Mouse (Mus musculus) limb, embryonic 12.5 days (tissue): ENCODE data around the gene Adh6b. TPM values are rescaled to one million over a fixed set of nuclear protein-coding genes. Genes with fewer than 3 reads are reported as not detected.

Experiments
- ATAC-seq: fragments of 200-750 bp; cut with Nextera tagmentation; 2 replicates; pipeline ENCODE4 v1.8.0; 2017; ENCODE audit warnings: low read depth, moderate TSS enrichment; ENCODE audit not compliant: insufficient number of reproducible peaks, insufficient read depth, low FRiP score, low TSS enrichment
- H3K27ac ChIP-seq: fragments of 300-500 bp; sonication (generic); 2 replicates; pipeline ENCODE4 v1.5.1; 2016; ENCODE audit warnings: mild to moderate bottlenecking, moderate library complexity
- H3K27me3 ChIP-seq: fragments of 300-500 bp; sonication (generic); 2 replicates; pipeline ENCODE4 v1.6.1; 2016; ENCODE audit warnings: mild to moderate bottlenecking, moderate library complexity
- H3K36me3 ChIP-seq: fragments of 300-500 bp; sonication (generic); 2 replicates; pipeline ENCODE4 v1.6.1; 2016; ENCODE audit warnings: mild to moderate bottlenecking, moderate library complexity
- H3K4me1 ChIP-seq: fragments of 300-500 bp; sonication (generic); replicated peaks from 2 replicates; pipeline ENCODE4 v1.6.1; 2016
- H3K4me2 ChIP-seq: fragments of 300-500 bp; sonication (generic); 2 replicates; pipeline ENCODE4 v1.6.1; 2016; ENCODE audit warnings: mild to moderate bottlenecking, moderate library complexity
- H3K4me3 ChIP-seq: fragments of 300-500 bp; sonication (generic); replicated peaks from 2 replicates; pipeline ENCODE4 v1.5.1; 2016; ENCODE audit warnings: mild to moderate bottlenecking
- H3K9ac ChIP-seq: fragments of 300-500 bp; sonication (generic); replicated peaks from 2 replicates; pipeline ENCODE4 v1.6.1; 2016; ENCODE audit warnings: mild to moderate bottlenecking, moderate library complexity
- H3K9me3 ChIP-seq: fragments of 300-500 bp; sonication (generic); 2 replicates; pipeline ENCODE4 v1.6.1; 2016; ENCODE audit warnings: mild to moderate bottlenecking, moderate library complexity
- WGBS: fragments of 180-500 bp; shearing (Covaris S2); methylation state at CpG from one replicate; pipeline ENCODE4 v1.1.7; 2016; 5-methylcytosine and 5-hydroxymethylcytosine counted together
- polyA plus RNA-seq: library from polyadenylated mRNA; unstranded; fragments of >200 nt; fragmentation: Nextera tagmentation; extraction: Ambion mirVana; gene quantifications from 2 replicates; pipeline ENCODE4 v1.2.1, GENCODE M21; 2016

Adh6b gene
- polyA plus RNA-seq, 1 experiment from 2014 or later = 0.54 TPM

DNA sequence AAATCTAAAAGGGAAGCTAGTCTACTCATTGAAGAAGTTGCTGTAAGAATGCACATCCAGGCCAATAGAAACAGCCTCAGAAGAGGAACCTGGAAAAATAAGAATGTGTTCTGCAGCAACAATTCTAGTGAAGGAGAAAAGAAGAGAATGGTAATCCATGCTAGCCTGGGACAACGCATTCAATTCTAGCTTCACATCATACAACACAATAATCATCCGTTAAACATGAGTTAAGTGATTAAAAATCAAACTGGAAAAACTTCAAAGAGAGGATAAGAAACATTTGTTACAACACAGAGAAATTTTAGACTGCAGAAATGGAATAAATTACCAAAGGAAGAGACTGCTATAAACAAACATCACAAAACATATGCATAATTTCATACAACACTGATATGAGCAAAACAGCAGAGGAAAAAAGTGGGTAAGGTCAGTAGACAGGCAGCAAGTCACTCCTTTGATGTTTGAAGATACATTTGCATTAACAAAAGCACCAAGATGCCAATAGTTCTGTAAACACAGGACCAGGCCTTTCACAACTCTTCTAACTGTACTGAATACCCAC is 24.6 kb upstream of the Adh6b start:
- ATAC-seq = no peak
- WGBS = 88% methylated on average over 2 of the region's 2 CpGs
- Histone ChIP-seq H3K4me3 (no peak overlapping the region), H3K4me1 (no peaks in the 10 kb centered on the region), H3K4me2 (no peak overlapping the region), H3K9me3 (no peaks in the 10 kb centered on the region), H3K27me3 (no peaks in the 10 kb centered on the region), H3K36me3 (no peaks in the 10 kb centered on the region), H3K27ac (no peak overlapping the region), H3K9ac (no peak overlapping the region)

DNA sequence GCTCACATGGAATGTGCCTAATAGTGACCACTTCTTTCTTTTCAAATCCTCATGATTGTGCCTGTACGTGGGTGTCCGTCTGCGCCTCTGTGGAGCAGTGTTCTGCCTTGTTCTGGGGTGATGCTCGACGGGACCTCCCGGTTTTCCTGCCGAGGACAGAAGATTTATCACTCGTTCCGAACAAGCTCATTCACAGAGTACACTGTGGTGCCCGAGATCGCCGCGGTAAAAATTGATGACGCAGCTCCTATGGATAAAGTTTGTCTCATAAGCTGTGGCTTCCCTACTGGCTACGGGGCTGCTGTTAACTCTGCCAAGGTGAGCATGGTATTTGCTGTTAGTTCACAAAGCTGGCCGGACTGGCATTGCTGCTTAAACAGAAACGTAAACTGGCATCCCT is 16.6 kb upstream of the Adh6b start:
- ATAC-seq = no peak
- Histone ChIP-seq H3K27me3 (no peaks in the 10 kb centered on the region), H3K9me3 (no peaks in the 10 kb centered on the region; the same call in 1 of the 2 replicates), H3K4me2 (no peak overlapping the region), H3K4me3 (no peak overlapping the region), H3K36me3 (no peaks in the 10 kb centered on the region), H3K27ac (no peak overlapping the region), H3K9ac (no peak overlapping the region), H3K4me1 (no peaks in the 10 kb centered on the region)
- 91% methylated on average over 17 of the region's 17 CpGs for WGBS

- Histone ChIP-seq H3K36me3 (no peaks in the 10 kb centered on the region), H3K4me2 (no peak overlapping the region), H3K9ac (no peak overlapping the region), H3K4me1 (no peaks in the 10 kb centered on the region), H3K27ac (no peak overlapping the region), H3K4me3 (no peak overlapping the region), H3K27me3 (no peaks in the 10 kb centered on the region), H3K9me3 (no peaks in the 10 kb centered on the region; the same call in 1 of the 2 replicates)
- no peak for ATAC-seq
- WGBS = 90% methylated on average over 6 of the region's 6 CpGs
These were observed 16.1 kb upstream of the Adh6b start for GRCm38 (mm10) chr3:138325466-138325865.

GRCm38 (mm10) chr3:138333910-138334309 is 7.7 kb upstream of the Adh6b start:
- Histone ChIP-seq H3K4me1 (no peaks in the 10 kb centered on the region), H3K27ac (no peak overlapping the region), H3K9ac (no peak overlapping the region), H3K4me2 (no peak overlapping the region), H3K9me3 (no peaks in the 10 kb centered on the region), H3K4me3 (no peak overlapping the region), H3K36me3 (no peaks in the 10 kb centered on the region), H3K27me3 (no peaks in the 10 kb centered on the region)
- ATAC-seq = no peak
- 85% methylated on average over 8 of the region's 8 CpGs for WGBS

DNA sequence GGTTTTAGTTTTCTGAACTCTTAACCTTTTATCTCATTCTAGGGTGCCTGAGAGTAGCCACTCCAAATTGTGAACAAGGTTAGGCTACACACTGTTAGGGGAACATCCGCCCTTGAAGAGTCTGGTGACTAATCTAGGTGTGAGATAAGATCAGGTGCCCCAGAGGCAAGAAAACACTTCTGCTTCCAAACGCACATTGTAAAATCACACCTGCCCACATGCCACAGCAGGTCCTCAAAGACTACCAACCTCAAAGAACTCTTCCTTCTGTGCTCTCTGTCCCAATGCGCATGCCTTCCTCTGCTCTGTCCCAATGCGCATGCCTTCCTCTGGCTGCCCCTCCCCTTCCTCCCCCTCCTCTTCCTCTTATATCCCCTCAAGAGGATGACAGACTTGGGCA is 7.3 kb upstream of the Adh6b start:
- Histone ChIP-seq H3K4me2 (no peak overlapping the region), H3K4me3 (no peak overlapping the region), H3K9me3 (no peaks in the 10 kb centered on the region), H3K4me1 (no peaks in the 10 kb centered on the region), H3K36me3 (no peaks in the 10 kb centered on the region), H3K27me3 (no peaks in the 10 kb centered on the region), H3K27ac (no peak overlapping the region), H3K9ac (no peak overlapping the region)
- WGBS = 62% methylated on average over 4 of the region's 4 CpGs
- ATAC-seq = no peak

DNA sequence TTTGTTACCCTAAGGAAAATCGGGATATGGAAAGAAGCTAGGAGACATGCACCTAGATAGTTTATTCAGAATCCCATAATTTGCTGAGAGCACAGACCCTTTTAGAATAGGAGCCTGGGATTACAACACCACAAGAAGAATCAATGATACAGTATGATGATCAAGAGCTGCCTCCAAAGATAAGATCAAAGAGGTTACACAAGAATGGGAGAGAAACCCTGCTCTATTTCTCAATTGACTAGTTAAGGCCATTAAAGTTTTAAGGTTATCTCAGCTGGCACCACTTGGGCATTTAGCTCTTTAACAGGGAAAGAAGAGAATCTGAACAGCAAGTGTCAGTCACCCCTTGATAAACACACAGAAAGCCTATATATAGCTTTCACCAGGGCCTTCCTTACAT is 6.0 kb upstream of the Adh6b start:
- no peaks in the 10 kb centered on the region for H3K4me1 ChIP-seq
- no peaks in the 10 kb centered on the region for H3K9me3 ChIP-seq
- no peak for ATAC-seq
- H3K27me3 ChIP-seq = no peaks in the 10 kb centered on the region
- no peaks in the 10 kb centered on the region for H3K36me3 ChIP-seq
- no peak overlapping the region for H3K4me3 ChIP-seq
- WGBS = 84% methylated on average over 1 of the region's 1 CpGs
- no peak overlapping the region for H3K27ac ChIP-seq
- H3K4me2 ChIP-seq = no peak overlapping the region
- H3K9ac ChIP-seq = no peak overlapping the region

DNA sequence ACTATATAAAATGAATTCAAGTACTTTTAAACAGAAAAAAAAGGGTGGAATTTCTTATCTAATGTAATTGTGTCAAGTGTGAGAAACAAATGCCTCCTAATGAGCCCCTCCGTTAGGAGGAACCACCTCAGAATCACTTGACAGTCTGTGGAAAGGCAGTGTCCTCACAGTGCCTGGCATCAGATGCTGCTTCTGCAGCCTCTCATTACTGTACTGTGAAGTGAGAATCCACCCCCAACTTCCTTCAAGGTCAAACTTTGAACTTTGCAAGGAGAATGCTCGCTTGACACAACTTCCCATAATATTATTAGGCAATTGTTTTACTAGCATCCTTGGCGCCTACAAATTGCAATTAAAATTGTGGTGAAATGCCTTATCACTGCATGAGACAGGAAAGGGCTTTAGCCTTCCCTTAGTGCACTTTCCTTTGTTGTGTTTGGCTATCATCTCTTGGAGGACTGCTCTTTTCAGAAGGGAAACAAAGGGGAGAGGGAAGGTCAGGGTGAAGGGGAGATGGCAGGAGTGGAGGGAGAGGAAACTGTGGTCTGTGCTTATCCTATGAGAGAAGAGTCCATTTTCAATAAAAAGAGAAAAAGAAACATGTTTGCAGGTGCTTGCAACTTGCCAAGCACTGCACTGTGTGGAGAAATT is 5.3 kb upstream of the Adh6b start:
- H3K9me3 ChIP-seq = no peaks in the 10 kb centered on the region
- H3K4me3 ChIP-seq = no peak overlapping the region
- no peak overlapping the region for H3K4me2 ChIP-seq
- no peaks in the 10 kb centered on the region for H3K27me3 ChIP-seq
- no peak overlapping the region for H3K9ac ChIP-seq
- 41% methylated on average over 3 of the region's 3 CpGs for WGBS
- H3K4me1 ChIP-seq = no peaks in the 10 kb centered on the region
- ATAC-seq = no peak
- no peaks in the 10 kb centered on the region for H3K36me3 ChIP-seq
- no peak overlapping the region for H3K27ac ChIP-seq

- Histone ChIP-seq H3K4me3 (no peak overlapping the region), H3K27me3 (no peaks in the 10 kb centered on the region), H3K4me1 (no peaks in the 10 kb centered on the region), H3K4me2 (no peak overlapping the region), H3K27ac (no peak overlapping the region), H3K9ac (no peak overlapping the region), H3K36me3 (no peaks in the 10 kb centered on the region), H3K9me3 (no peaks in the 10 kb centered on the region)
- ATAC-seq = no peak
- WGBS = 71% methylated on average over 3 of the region's 3 CpGs
These were observed 5.5 kb downstream of the Adh6b start for GRCm38 (mm10) chr3:138347041-138347440.

- no peak for ATAC-seq
- no peaks in the 10 kb centered on the region for H3K9me3 ChIP-seq
- WGBS = 94% methylated on average over 11 of the region's 11 CpGs
These were observed 10.6 kb downstream of the Adh6b start for GRCm38 (mm10) chr3:138352012-138352809.

DNA sequence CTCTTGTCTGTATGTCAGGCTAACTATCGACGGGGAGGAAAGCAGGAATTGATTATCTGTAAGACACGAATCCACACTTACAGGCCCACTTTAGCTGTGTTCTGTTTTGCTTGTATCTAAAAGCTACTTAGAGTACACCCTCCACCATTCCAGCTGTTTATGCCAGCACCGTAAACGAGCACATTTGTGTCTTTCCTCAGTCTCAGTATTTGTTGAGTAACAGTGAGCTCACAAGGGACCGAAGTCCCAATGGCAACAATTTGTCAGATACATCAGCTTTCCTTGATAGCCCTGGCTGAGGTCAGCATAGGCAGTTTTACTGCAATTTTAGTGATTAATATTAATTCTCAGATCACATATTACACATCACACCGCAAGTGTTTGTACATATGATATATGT is 17.3 kb downstream of the Adh6b start:
- no peaks in the 10 kb centered on the region for H3K27me3 ChIP-seq
- ATAC-seq = no peak
- no peak overlapping the region for H3K27ac ChIP-seq
- no peak overlapping the region for H3K4me3 ChIP-seq
- no peaks in the 10 kb centered on the region for H3K36me3 ChIP-seq
- no peak overlapping the region for H3K9ac ChIP-seq
- H3K9me3 ChIP-seq = no peaks in the 10 kb centered on the region
- H3K4me2 ChIP-seq = no peak overlapping the region
- WGBS = 77% methylated on average over 7 of the region's 7 CpGs
- H3K4me1 ChIP-seq = no peaks in the 10 kb centered on the region

More at GRCm38 (mm10) chr3:138352012-138352809, 10.6 kb downstream of the Adh6b start:
- Histone ChIP-seq H3K4me1 (no peaks in the 10 kb centered on the region), H3K27me3 (no peaks in the 10 kb centered on the region), H3K27ac (no peak overlapping the region), H3K9ac (no peak overlapping the region), H3K4me3 (no peak overlapping the region), H3K4me2 (no peak overlapping the region), H3K36me3 (no peaks in the 10 kb centered on the region)

DNA sequence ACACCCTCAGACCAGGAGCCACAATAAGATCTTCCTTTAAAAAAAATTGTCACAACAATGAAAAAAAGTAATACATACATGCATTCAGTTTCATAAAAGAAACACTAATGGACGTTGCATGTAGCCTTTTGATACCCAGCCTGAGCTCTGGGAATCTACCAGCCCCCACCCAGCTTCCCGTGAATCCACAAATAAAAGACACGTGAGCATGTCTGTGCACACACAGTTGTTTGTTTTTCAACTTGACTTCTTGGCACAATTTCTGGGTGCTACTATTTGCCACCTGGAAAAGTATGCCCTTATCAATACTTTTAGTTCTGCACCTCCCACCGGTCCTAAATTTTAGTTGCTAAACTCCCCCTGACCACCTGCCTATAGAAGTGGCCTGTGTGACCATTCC is 19.1 kb downstream of the Adh6b start:
- no peaks in the 10 kb centered on the region for H3K9me3 ChIP-seq
- no peak overlapping the region for H3K4me3 ChIP-seq
- no peak overlapping the region for H3K4me2 ChIP-seq
- H3K9ac ChIP-seq = no peak overlapping the region
- H3K27me3 ChIP-seq = no peaks in the 10 kb centered on the region
- 85% methylated on average over 4 of the region's 4 CpGs for whole genome bisulfite sequencing
- no peaks in the 10 kb centered on the region for H3K36me3 ChIP-seq
- H3K27ac ChIP-seq = no peak overlapping the region
- no peak for ATAC-seq
- H3K4me1 ChIP-seq = no peaks in the 10 kb centered on the region
